Mouse (Mus musculus): ENCODE data around the gene Gm20518. TPM values are rescaled to one million over a fixed set of nuclear protein-coding genes. Genes with fewer than 3 reads are reported as not detected.

Gene Gm20518
- total and polyA plus RNA-seq, 3 experiments = 0.35 to 0.53 TPM; not detected in 1

DNA sequence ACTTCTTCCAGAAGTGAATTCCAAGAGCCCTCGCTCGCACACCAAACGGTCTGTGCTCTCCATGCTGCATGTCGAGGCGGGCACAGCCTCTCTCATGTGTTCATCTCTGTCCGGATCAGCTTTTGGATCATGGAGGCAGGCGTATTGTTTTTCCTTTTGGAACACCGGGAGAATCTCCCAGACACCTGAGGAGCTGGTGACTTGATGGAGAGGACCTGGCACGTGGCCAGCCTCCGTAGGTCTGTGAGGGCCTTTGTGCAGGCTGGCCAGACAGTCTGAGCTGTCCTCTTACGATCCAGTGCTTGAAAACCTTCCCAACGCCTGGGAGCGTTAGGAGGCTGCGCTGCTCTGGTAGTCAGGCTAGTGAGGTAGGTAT is 30.7 kb upstream of the Gm20518 start:
- no peak for DNase-seq (ENCODE audit: low read depth, low spot score)
- Histone ChIP-seq H3K4me3 (ENCODE audit: control insufficient read depth in 1 of 2, insufficient read depth in 1 of 2, low read depth in 2 of 2, low read length in 2 of 2) (peak overlapping the region; percentile 90 to 93), H3K27ac (ENCODE audit: control insufficient read depth, low read depth, low read length) (peak overlapping the region; percentile 65), H3K79me2 (ENCODE audit: control insufficient read depth, insufficient read depth, low read length, poor library complexity) (peaks cover 8% of the 10 kb centered on the region), H3K27me3 (ENCODE audit: control insufficient read depth in 1 of 2, insufficient read depth in 2 of 2, low read length in 2 of 2) (no peaks in the 10 kb centered on the region), H3K9me3 (replicated peaks; ENCODE audit: insufficient read depth, low read length) (no peaks in the 10 kb centered on the region), H3K9ac (ENCODE audit: control insufficient read depth, low read depth, low read length, poor library complexity, severe bottlenecking) (peak overlapping the region; percentile 88), H3K36me3 (ENCODE audit: control insufficient read depth in 1 of 2, insufficient read depth in 2 of 2, low read length in 2 of 2) (peaks cover 0 to 3% of the 10 kb centered on the region in 2 experiments; a peak in 1 of 4 replicates), H3K4me1 (ENCODE audit: control insufficient read depth in 1 of 2, insufficient read depth in 2 of 2, low read length in 2 of 2) (peaks cover 0 to 11% of the 10 kb centered on the region in 2 experiments; a peak in 3 of 4 replicates)
- TF ChIP-seq EP300 (IDR thresholded peaks at IDR 0.05; ENCODE audit: low read depth in 1 of 2, low read length in 2 of 2) (no peak), NRF1 (IDR thresholded peaks at IDR 0.05; ENCODE audit: insufficient read depth, low read depth, low read length, poor library complexity, severe bottlenecking) (no peak), CHD2 (IDR thresholded peaks at IDR 0.05; ENCODE audit: low read length) (no peak), USF1 (IDR thresholded peaks at IDR 0.05; ENCODE audit: low read depth, low read length) (no peak), ZNF384 (IDR thresholded peaks at IDR 0.05; ENCODE audit: low read depth, low read length) (no peak), TBP (IDR thresholded peaks at IDR 0.05; ENCODE audit: low read depth, low read length) (no peak), GATA1 (IDR thresholded peaks at IDR 0.05; ENCODE audit: low read depth, low read length) (no peak), POLR2AphosphoS5 (IDR thresholded peaks at IDR 0.05; ENCODE audit: borderline replicate concordance, low read depth, low read length) (no peak), MYC (IDR thresholded peaks at IDR 0.05; ENCODE audit: low read depth, low read length) (no peak), BHLHE40 (IDR thresholded peaks at IDR 0.05; ENCODE audit: borderline replicate concordance, low read depth, low read length) (no peak), ZC3H11A (IDR thresholded peaks at IDR 0.05; ENCODE audit: low read depth, low read length) (no peak), MAX (IDR thresholded peaks at IDR 0.05; ENCODE audit: low read length) (no peak), CTCF (IDR thresholded peaks at IDR 0.05 in 2 of 3, conservative IDR thresholded peaks at IDR 0.05 in 1 of 3; ENCODE audit: control insufficient read depth in 1 of 3, insufficient read depth in 1 of 3, low read depth in 2 of 3, low read length in 3 of 3, poor library complexity in 1 of 3, severe bottlenecking in 1 of 3) (no peak), USF2 (IDR thresholded peaks at IDR 0.05; ENCODE audit: borderline replicate concordance in 1 of 2, insufficient read depth in 1 of 2, low read depth in 1 of 2, low read length in 2 of 2) (no peak), MAZ (IDR thresholded peaks at IDR 0.05; ENCODE audit: low read depth, low read length) (no peak), POLR2A (IDR thresholded peaks at IDR 0.05; ENCODE audit: control insufficient read depth in 1 of 2, insufficient read depth in 1 of 2, low read depth in 1 of 2, low read length in 2 of 2, poor library complexity in 1 of 2) (no peak; a peak in 1 of 4 replicates), MXI1 (IDR thresholded peaks at IDR 0.05; ENCODE audit: low read depth, low read length) (no peak), JUND (IDR thresholded peaks at IDR 0.05; ENCODE audit: low read depth, low read length) (no peak), MAFK (IDR thresholded peaks at IDR 0.05; ENCODE audit: borderline replicate concordance, low read depth, low read length) (no peak)

DNA sequence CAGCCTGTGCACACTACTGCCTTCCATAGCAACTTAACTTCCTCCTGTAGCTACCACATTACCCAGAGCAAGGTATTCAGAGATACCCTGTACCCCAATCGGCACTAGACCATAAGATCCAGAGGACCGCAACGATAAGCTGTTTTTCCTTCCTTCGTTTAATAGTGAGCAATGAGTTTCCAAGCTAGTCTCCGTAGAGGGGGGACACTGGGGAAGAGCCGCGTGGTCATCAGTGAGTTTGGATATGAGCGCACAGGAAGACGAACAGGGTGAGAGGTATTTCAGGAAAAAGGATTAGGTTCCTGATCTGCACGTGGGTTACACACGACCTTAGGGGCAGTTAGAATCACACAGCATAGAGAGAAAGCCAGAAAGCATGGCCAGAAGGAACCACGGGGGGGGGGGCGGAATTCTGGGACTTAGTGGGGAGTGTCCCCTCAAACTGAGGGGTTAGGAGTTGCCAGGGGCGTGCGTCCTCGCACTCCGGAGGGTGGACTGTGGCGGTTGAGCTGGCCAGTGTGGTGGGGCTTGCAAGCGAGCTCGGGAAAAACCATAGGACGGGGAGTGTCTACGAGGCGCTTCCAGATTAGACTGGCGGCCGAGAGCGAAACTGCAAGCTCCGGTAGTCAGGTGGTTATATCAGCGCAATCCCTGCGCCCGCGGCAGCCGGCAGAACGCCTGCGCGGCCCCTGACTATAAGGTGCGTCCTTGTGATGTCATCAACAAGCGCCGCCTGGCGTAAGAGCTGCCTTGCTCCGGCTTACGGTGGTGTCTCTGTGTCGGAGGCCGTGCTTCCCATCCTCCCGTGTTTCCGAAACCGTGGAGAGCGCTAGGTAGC is 30.1 kb upstream of the Gm20518 start:
- Histone ChIP-seq H3K4me1 (ENCODE audit: control insufficient read depth in 1 of 2, insufficient read depth in 2 of 2, low read length in 2 of 2) (peaks cover 0 to 11% of the 10 kb centered on the region in 2 experiments; a peak in 3 of 4 replicates), H3K9me3 (replicated peaks; ENCODE audit: insufficient read depth, low read length) (no peaks in the 10 kb centered on the region), H3K9ac (ENCODE audit: control insufficient read depth, low read depth, low read length, poor library complexity, severe bottlenecking) (peak overlapping the region; percentile 88), H3K79me2 (ENCODE audit: control insufficient read depth, insufficient read depth, low read length, poor library complexity) (peaks cover 7% of the 10 kb centered on the region), H3K4me3 (ENCODE audit: control insufficient read depth in 1 of 2, insufficient read depth in 1 of 2, low read depth in 2 of 2, low read length in 2 of 2) (peak overlapping the region; percentile 90 to 93), H3K27ac (ENCODE audit: control insufficient read depth, low read depth, low read length) (peak overlapping the region; percentile 89), H3K36me3 (ENCODE audit: control insufficient read depth in 1 of 2, insufficient read depth in 2 of 2, low read length in 2 of 2) (no peaks in the 10 kb centered on the region; a peak in 1 of 4 replicates), H3K27me3 (ENCODE audit: control insufficient read depth in 1 of 2, insufficient read depth in 2 of 2, low read length in 2 of 2) (no peaks in the 10 kb centered on the region)
- DNase-seq (ENCODE audit: low read depth, low spot score) = peak; percentile 99
- TF ChIP-seq GATA1 (IDR thresholded peaks at IDR 0.05; ENCODE audit: low read depth, low read length) (0 out of 2 replicates have a peak, but pooled peaks have one; percentile 15), SIN3A (IDR thresholded peaks at IDR 0.05; ENCODE audit: low read length) (peak; percentile 91), CHD2 (IDR thresholded peaks at IDR 0.05; ENCODE audit: low read length) (no peak), MEF2A (IDR thresholded peaks at IDR 0.05; ENCODE audit: extremely low read depth, insufficient replicate concordance, low read depth, low read length, poor library complexity, severe bottlenecking) (no peak), NELFE (IDR thresholded peaks at IDR 0.05; ENCODE audit: low read depth, low read length) (peak; percentile 95), TAL1 (IDR thresholded peaks at IDR 0.05; ENCODE audit: low read length) (0 out of 2 replicates have a peak, but pooled peaks have one; percentile 21), CTCF (IDR thresholded peaks at IDR 0.05 in 2 of 3, conservative IDR thresholded peaks at IDR 0.05 in 1 of 3; ENCODE audit: control insufficient read depth in 1 of 3, insufficient read depth in 1 of 3, low read depth in 2 of 3, low read length in 3 of 3, poor library complexity in 1 of 3, severe bottlenecking in 1 of 3) (peak in 2 of 3 experiments; percentile 47 to 53; a peak in 5 of 6 replicates), CHD1 (IDR thresholded peaks at IDR 0.05; ENCODE audit: low read depth, low read length) (no peak; the same call in 1 of the 2 replicates), POLR2AphosphoS2 (IDR thresholded peaks at IDR 0.05; ENCODE audit: low read length) (peak; percentile 77), ZMIZ1 (IDR thresholded peaks at IDR 0.05; ENCODE audit: low read depth, low read length) (peak; percentile 90), USF1 (IDR thresholded peaks at IDR 0.05; ENCODE audit: low read depth, low read length) (peak; percentile 86), ELF1 (IDR thresholded peaks at IDR 0.05; ENCODE audit: low read depth, low read length) (peak; percentile 62), E2F4 (IDR thresholded peaks at IDR 0.05; ENCODE audit: borderline replicate concordance, low read depth, low read length) (no peak), RAD21 (IDR thresholded peaks at IDR 0.05; ENCODE audit: low read depth, low read length) (no peak)

All from MEL (cell line).